Mouse (Mus musculus): ENCODE results near the gene E030025P04Rik.

GRCm38 (mm10) chr11:109100266-109100665 lies 43.9 kb downstream of the E030025P04Rik start:
- TF ChIP-seq GATA1 (IDR thresholded peaks at IDR 0.05; ENCODE audit: low read length) (no peak), TAL1 (IDR thresholded peaks at IDR 0.05; ENCODE audit: low read length) (no peak)
